Mouse (Mus musculus) C3H10T1/2 (cell line): ENCODE data around the gene Exoc3l4. TPM values are rescaled to one million over a fixed set of nuclear protein-coding genes. Genes with fewer than 3 reads are reported as not detected.

ENCODE experiments used
- polyA plus RNA-seq, 2 experiments: library from polyadenylated mRNA; unstranded; fragments of >200 nt; fragmentation: generic; extraction: Trizol; gene quantifications; one replicate each; pipeline ENCODE4 v1.2.1; 2012; ENCODE audit warnings: missing spikeins in 2 of 2

Exoc3l4 gene
- polyA plus RNA-seq, result 10 to 100 TPM; 41.8 to 45.0 TPM

DNA sequence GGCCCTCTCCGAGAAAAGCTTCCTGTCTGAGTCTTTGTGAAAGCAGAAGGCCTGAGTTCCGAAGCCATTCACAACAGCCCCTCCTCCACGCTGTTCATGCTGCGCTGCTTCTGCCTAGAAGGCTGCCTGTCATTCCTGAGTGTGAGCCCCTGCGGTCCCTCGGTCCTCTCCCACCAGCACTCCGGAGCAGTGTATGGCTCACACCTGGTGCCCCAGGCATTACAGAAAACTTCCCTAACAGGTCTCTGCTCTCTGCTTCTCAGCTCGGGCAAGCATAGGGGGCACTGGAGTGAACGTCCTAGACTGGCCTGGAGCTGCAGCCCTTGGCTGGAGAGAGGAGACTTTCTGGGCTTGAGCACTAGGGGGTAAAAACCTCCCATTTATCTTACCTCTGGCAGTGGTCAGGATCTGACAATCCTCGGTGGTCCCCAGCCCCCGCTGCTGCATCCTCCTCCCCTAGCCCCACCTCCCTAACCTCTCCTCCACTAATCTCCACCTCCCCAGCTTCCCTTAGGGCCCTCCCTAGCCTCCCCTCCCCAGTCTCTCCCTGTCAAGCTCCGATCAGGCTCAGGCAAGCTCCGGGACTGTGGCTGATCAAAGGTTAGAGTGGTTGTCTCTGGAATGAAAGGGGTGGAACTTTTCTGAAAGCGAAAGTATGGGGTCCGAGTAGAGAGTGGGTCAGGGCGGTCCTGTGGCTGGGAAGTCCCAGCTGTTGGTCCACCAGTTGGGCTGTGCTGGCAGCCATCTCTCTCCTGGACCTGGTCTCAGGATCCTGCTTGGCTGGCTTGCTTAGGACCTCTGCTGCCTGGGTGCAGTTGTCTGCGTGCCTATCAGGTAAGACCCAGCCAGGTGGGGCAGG, at the start of gene Exoc3l4:
Exoc3l4 (plus strand) TSS at position 97 of the 859 bp plus-strand sequence.

DNA sequence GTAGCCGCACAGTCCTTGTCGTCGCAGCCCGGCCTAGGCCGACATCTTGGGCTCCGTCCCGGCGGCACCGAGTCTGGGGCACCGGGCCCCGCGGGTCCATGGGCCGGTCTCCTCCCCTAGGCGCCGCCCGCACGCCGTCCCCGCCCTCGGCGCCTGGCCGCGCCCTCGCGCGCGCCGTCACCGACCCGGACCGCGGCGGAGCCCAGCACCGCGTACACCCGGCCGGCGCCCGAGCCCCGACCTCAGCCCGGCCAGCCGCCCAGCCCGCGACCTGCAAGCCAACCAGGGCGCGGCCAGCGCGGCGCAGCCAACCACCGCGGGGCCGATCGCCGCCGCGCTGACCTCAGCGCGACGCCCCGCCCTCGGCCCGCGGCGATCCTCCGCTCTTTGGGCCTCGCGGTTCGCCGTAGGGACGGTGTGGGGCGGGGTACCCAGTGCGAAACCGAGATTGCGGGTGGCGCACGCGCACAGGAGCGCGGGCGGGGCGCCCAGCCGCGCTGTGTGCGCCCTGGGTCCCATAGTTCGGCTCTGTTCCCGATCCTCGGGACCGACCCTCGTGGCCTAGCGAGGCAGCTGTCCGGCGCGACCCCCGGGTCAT, 39.3 kb upstream of the Exoc3l4 start, which contains the start of gene Cdc42bpb:
Cdc42bpb (minus strand) TSS at position 343 of the 598 bp plus-strand sequence.

DNA sequence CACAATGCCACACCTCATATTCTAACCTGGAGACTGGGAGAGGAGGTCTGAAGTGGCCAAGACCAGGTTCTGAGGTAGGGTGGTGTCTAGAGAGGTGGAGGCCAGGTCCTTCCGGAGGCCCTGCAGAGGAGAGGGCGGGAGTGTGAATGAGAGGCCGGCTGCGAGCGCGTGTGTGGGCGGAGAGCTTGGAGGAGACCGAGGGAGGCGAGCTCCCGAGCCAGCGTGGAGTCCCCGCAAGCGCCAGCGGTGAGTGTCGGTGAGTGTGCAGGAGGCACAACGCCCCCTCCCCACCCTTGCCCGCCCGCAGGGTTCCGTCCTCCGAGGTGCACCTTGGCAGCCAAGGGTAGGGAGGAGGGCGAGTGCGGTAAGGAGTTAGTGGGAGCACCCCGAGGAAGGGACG, 10.2 kb upstream of the Exoc3l4 start, which contains the start of gene Lbhd2:
Lbhd2 (plus strand) TSS at position 188 of the 400 bp plus-strand sequence.

DNA sequence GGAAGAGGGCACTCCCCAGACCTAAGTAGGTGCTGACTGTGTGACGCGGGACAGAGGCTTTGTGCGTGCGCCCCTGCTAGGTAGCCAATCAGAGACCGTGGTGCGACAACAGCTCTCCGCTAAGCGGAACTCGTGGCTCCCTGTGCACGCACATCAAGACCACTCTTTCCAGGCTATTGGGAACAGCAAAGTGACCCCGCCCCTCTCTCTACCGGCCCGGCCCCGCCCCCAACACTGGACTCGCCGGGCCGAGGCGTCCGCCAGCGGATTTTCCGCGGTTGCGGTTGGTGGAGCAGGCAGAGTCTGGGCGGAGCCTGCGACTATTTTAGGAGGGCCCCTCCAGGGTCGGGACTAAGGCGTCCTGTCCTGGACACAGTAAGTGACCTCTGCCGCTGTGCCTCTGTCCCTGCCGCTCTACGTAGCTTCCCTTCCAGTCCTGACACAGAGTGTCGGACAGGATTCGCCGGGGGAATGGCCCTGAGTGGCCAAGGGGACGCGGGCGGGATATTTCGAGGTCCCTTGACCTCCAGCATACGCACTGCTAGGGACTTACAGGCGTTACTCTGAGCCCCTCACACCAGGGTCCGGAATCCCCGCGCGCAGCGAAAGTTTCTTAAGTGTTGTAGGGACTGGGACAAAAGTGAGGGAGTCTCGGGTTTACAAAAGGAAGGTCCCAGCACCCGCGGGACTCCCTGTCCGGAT, 25.6 kb downstream of the Exoc3l4 start, which contains the start of gene Tnfaip2:
Tnfaip2 (plus strand) TSS at position 161 of the 702 bp plus-strand sequence.

Other genes starting within 250 kb of the Exoc3l4 start
- not detected for gene 4930595D18Rik, start 232.5 kb upstream of the Exoc3l4 start, polyA plus RNA-seq
- under 1 TPM; 0.12 to 0.20 TPM for gene Amn, start 145.9 kb upstream of the Exoc3l4 start, polyA plus RNA-seq
- 10 to 100 TPM; 22.2 to 73.2 TPM for gene Cdc42bpb, start 39.3 kb upstream of the Exoc3l4 start, polyA plus RNA-seq
- gene Lbhd2, start 10.2 kb upstream of the Exoc3l4 start, polyA plus RNA-seq, result 1 to 10 TPM in 1 of 2 experiments, under 1 TPM in 1; 0.07 to 4.0 TPM
- gene Tnfaip2, start 25.5 kb downstream of the Exoc3l4 start, polyA plus RNA-seq, result 10 to 100 TPM; 21.5 to 36.0 TPM
- under 1 TPM in 1 of 2 experiments, not detected in 1; 0.04 TPM for gene Gm266, start 68.8 kb downstream of the Exoc3l4 start, polyA plus RNA-seq
- 10 to 100 TPM; 14.8 to 25.5 TPM for gene Eif5, start 121.0 kb downstream of the Exoc3l4 start, polyA plus RNA-seq
- gene Mark3, start 157.5 kb downstream of the Exoc3l4 start, polyA plus RNA-seq, result 10 to 100 TPM in 1 of 2 experiments, 1 to 10 TPM in 1; 5.1 to 24.1 TPM